Mouse (Mus musculus) G1E (cell line): ENCODE measurements around the gene Cilp2.

ENCODE experiments used
- CTCF ChIP-seq: IDR thresholded peaks from 2 replicates; pipeline ENCODE4 v1.5.1; 2012; ENCODE audit warnings: low read depth, low read length, inconsistent platforms, mixed read lengths
- GATA1 ChIP-seq: IDR thresholded peaks from 2 replicates; pipeline ENCODE4 v1.6.1; 2012; ENCODE audit warnings: borderline replicate concordance, low read length, inconsistent platforms, mixed read lengths
- POLR2AphosphoS5 ChIP-seq: IDR thresholded peaks from 2 replicates; pipeline ENCODE4 v1.6.1; 2012; ENCODE audit warnings: low read depth, low read length, inconsistent platforms; ENCODE audit not compliant: insufficient replicate concordance

DNA sequence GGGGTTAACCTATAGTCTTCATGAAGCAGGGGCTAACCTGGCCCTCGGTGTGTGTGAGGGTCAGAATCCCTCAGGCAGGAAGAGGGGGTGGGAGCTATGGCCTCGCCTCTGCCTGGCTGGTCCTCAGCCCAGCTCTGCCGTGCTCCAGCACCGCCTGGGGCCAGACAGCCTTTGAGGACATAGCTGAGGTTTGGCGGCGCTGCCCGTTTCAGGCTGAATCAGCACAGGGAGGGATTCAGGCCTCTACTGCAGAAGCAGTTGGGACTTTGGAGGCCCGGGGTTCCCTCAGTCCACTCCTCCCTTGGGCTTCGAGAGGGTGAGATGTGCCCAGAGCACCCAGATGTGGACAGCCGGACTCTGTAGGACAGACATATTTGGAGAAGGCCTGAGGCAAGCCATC lies 11.4 kb downstream of the Cilp2 start:
- TF ChIP-seq GATA1: no peak
- TF ChIP-seq CTCF: no peak
- no peak for TF ChIP-seq POLR2AphosphoS5
